Mouse (Mus musculus): ENCODE results near the gene Cdc42se2. TPM values are rescaled to one million over a fixed set of nuclear protein-coding genes. Genes with fewer than 3 reads are reported as not detected.

Cdc42se2 gene
- polyA plus RNA-seq, 1 experiment from 2014 or later, result 118 TPM

DNA sequence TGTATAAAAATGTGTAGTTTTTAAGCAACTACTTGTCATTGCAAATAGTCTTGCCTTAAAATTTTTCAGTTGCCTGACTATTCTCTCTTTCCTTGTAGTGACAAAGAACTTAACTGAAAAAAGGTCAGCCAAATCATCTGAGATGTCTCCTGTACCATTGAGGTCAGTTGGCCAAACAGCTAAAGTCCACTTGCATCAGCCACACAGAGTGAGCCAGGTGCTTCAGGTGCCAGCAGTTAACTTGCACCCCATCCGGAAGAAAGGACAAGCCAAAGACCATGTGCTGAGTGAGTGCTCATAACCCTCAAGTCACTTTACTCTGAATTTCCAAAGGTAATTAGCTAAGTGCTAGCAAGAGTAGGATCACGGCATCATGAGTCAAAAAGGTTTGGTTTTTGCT lies 108.3 kb downstream of the Cdc42se2 start:
- Histone ChIP-seq H3K4me3 (replicated peaks) (no peak overlapping the region), H3K9ac (replicated peaks) (no peak overlapping the region), H3K27ac (no peak overlapping the region), H3K36me3 (peaks cover 33% of the 10 kb centered on the region), H3K4me1 (replicated peaks) (no peaks in the 10 kb centered on the region), H3K27me3 (no peaks in the 10 kb centered on the region), H3K9me3 (no peaks in the 10 kb centered on the region), H3K4me2 (no peak overlapping the region)
- WGBS, result 86% methylated on average over 2 of the region's 2 CpGs
- no peak for ATAC-seq (ENCODE audit: insufficient number of reproducible peaks, insufficient read depth, low FRiP score, low TSS enrichment, low read depth)

- no peak overlapping the region for H3K4me3 ChIP-seq (replicated peaks)
- H3K36me3 ChIP-seq, result peaks cover 27% of the 10 kb centered on the region
- ATAC-seq (ENCODE audit: insufficient number of reproducible peaks, insufficient read depth, low FRiP score, low TSS enrichment, low read depth), result no peak
- WGBS, result 96% methylated on average over 2 of the region's 2 CpGs
- H3K9ac ChIP-seq (replicated peaks), result no peak overlapping the region
- H3K9me3 ChIP-seq, result no peaks in the 10 kb centered on the region
- no peak overlapping the region for H3K27ac ChIP-seq
- no peaks in the 10 kb centered on the region for H3K4me1 ChIP-seq (replicated peaks)
- H3K4me2 ChIP-seq, result no peak overlapping the region
- H3K27me3 ChIP-seq, result no peaks in the 10 kb centered on the region
Observed at GRCm38 (mm10) chr11:54675792-54676489, 111.5 kb downstream of the Cdc42se2 start.

- no peak for ATAC-seq (ENCODE audit: insufficient number of reproducible peaks, insufficient read depth, low FRiP score, low TSS enrichment, low read depth)
- Histone ChIP-seq H3K36me3 (peaks cover 12% of the 10 kb centered on the region), H3K27ac (no peak overlapping the region), H3K9ac (replicated peaks) (no peak overlapping the region), H3K4me3 (replicated peaks) (no peak overlapping the region), H3K4me2 (no peak overlapping the region), H3K4me1 (replicated peaks) (no peaks in the 10 kb centered on the region), H3K9me3 (no peaks in the 10 kb centered on the region), H3K27me3 (no peaks in the 10 kb centered on the region)
- WGBS, result 79% methylated on average over 8 of the region's 8 CpGs
Observed at GRCm38 (mm10) chr11:54673575-54674298, 113.7 kb downstream of the Cdc42se2 start.

Other genes starting within 250 kb of the Cdc42se2 start
- 6.1 and 14.0 TPM in 2 replicates for gene Lyrm7, start 73.2 kb upstream of the Cdc42se2 start, polyA plus RNA-seq (2016; fragmentation: Nextera tagmentation; extraction: Ambion mirVana)
- gene Hint1, start 78.7 kb upstream of the Cdc42se2 start, polyA plus RNA-seq (2016; fragmentation: Nextera tagmentation; extraction: Ambion mirVana), result 678 and 697 TPM in 2 replicates
- 31.0 and 36.4 TPM in 2 replicates for gene Gpx3, start 114.8 kb upstream of the Cdc42se2 start, polyA plus RNA-seq (2016; fragmentation: Nextera tagmentation; extraction: Ambion mirVana)
- gene Tnip1, start 175.2 kb upstream of the Cdc42se2 start, polyA plus RNA-seq (2016; fragmentation: Nextera tagmentation; extraction: Ambion mirVana), result 17.5 and 18.0 TPM in 2 replicates
- 168 and 178 TPM in 2 replicates for gene Anxa6, start 245.8 kb upstream of the Cdc42se2 start, polyA plus RNA-seq (2016; fragmentation: Nextera tagmentation; extraction: Ambion mirVana)